Mouse (Mus musculus): ENCODE results near the gene Rbks. TPM values are rescaled to one million over a fixed set of nuclear protein-coding genes. Genes with fewer than 3 reads are reported as not detected.

The Rbks gene
- polyA plus RNA-seq, 1 experiment from 2014 or later: 3.3 TPM

DNA sequence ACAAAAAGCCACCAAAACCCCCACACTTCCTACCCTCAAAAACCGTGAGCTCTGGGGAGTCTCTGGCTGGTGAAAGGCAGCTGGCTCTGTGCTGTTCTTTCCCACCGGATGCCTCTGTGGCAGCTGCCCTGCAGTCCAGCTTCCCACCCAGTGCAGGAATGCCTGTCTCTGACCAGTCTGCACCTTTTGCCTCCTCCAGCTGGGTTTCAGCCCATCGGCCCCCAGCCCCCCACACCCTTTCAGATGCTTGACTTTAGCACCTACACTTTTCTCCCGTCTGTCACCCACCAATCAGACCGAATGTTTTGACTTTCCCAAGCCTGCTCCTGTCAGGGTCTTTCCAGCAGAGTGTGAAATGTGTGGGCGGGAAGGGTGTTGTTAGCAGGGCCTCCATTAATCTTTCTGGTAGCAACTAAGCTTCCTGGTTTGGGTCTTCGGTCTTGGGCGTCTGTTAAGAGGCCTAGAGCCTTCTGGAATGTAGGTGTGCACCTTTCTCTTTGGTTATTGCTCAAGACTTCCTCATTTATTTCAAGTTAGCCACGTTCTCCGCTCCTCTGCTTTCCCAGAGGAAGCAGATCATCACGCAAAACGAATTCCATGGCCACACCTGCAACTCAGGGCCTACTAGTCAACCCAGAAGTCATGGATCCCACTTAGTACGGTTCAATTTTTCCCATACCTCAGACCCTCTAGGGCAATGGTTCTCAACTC, 86.9 kb downstream of the Rbks start:
- 53% methylated on average over 13 of the region's 13 CpGs for whole genome bisulfite sequencing
- Histone ChIP-seq H3K27ac (no peak overlapping the region), H3K27me3 (no peaks in the 10 kb centered on the region), H3K4me1 (peaks cover 15% of the 10 kb centered on the region), H3K9me3 (no peaks in the 10 kb centered on the region), H3K9ac (no peak overlapping the region), H3K4me2 (replicated peaks) (no peak overlapping the region), H3K4me3 (no peak overlapping the region), H3K36me3 (peaks cover 2% of the 10 kb centered on the region)
- no peak for ATAC-seq (ENCODE audit: low FRiP score, low read depth)

- H3K9ac ChIP-seq: no peak overlapping the region
- no peak for ATAC-seq (ENCODE audit: low FRiP score, low read depth)
- no peaks in the 10 kb centered on the region for H3K27me3 ChIP-seq
- H3K4me1 ChIP-seq: peaks cover 5% of the 10 kb centered on the region; the same call in 1 of the 2 replicates
- H3K36me3 ChIP-seq: no peaks in the 10 kb centered on the region
- 42% methylated on average over 3 of the region's 3 CpGs for WGBS
- no peaks in the 10 kb centered on the region for H3K9me3 ChIP-seq
- no peak overlapping the region for H3K4me2 ChIP-seq (replicated peaks)
- H3K27ac ChIP-seq: no peak overlapping the region
- H3K4me3 ChIP-seq: no peak overlapping the region
These were observed 91.3 kb downstream of the Rbks start for GRCm38 (mm10) chr5:31606151-31606550.

DNA sequence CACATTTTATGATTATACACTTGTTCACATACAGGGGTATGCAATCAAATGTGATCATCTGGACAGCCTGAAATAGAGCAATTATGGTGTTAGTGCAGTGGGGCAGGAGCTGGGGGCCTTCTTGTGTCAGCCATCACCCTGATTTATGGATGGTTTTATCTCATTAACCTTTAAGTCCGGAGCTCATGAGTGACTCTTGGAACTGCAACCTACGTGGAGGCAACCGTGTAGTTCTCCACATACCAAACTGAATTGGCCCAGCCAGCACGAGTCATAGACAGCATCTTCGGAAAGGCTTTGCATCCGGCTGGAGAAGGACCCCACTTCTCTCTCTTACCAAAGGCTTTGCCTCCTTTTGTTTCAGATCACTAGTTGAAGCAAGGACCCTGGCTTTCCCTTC, 93.7 kb downstream of the Rbks start:
- Histone ChIP-seq H3K9ac (no peak overlapping the region), H3K4me2 (replicated peaks) (no peak overlapping the region), H3K36me3 (no peaks in the 10 kb centered on the region), H3K9me3 (no peaks in the 10 kb centered on the region), H3K4me1 (peaks cover 5% of the 10 kb centered on the region; the same call in 1 of the 2 replicates), H3K27ac (no peak overlapping the region), H3K4me3 (no peak overlapping the region), H3K27me3 (no peaks in the 10 kb centered on the region)
- WGBS: 62% methylated on average over 6 of the region's 6 CpGs
- ATAC-seq (ENCODE audit: low FRiP score, low read depth): no peak

DNA sequence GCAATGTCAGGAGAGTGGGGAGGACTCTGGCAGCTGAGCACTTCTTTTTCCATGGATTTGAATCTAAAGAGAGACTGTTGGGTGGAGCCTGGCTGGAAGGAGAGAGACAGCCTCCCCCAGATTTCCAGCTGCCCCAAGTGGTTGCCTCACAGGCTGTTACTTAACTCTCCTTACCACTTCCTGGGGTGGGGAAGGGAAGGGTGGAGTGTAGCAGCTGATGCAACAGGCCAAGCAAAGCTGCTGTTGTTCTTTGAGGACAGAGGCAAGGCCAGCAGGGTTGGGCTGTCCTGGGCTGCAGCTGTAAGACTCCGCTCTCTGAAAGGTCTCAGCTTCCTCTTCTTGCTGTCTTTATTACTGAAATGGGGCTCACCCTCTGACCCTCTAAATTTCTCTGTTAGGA, 95.0 kb downstream of the Rbks start:
- no peak overlapping the region for H3K9ac ChIP-seq
- ATAC-seq (ENCODE audit: low FRiP score, low read depth): no peak
- no peak overlapping the region for H3K4me3 ChIP-seq
- no peak overlapping the region for H3K4me2 ChIP-seq (replicated peaks)
- H3K27me3 ChIP-seq: no peaks in the 10 kb centered on the region
- 93% methylated on average over 1 of the region's 1 CpGs for WGBS
- peaks cover 7% of the 10 kb centered on the region; the same call in 1 of the 2 replicates for H3K4me1 ChIP-seq
- no peak overlapping the region for H3K27ac ChIP-seq
- no peaks in the 10 kb centered on the region for H3K9me3 ChIP-seq
- no peaks in the 10 kb centered on the region for H3K36me3 ChIP-seq

GRCm38 (mm10) chr5:31601162-31601722, 96.2 kb downstream of the Rbks start:
- no peak overlapping the region for H3K9ac ChIP-seq
- H3K4me3 ChIP-seq: no peak overlapping the region
- H3K36me3 ChIP-seq: no peaks in the 10 kb centered on the region
- H3K4me1 ChIP-seq: peaks cover 17% of the 10 kb centered on the region
- ATAC-seq (ENCODE audit: low FRiP score, low read depth): no peak
- H3K4me2 ChIP-seq (replicated peaks): no peak overlapping the region
- WGBS: 85% methylated on average over 7 of the region's 7 CpGs
- H3K27ac ChIP-seq: no peak overlapping the region
- no peaks in the 10 kb centered on the region for H3K9me3 ChIP-seq
- 0 out of 2 replicates have a peak, but pooled peaks cover 2% of the 10 kb centered on the region for H3K27me3 ChIP-seq

GRCm38 (mm10) chr5:31599161-31599560, 98.3 kb downstream of the Rbks start:
- no peak overlapping the region for H3K4me3 ChIP-seq
- H3K36me3 ChIP-seq: no peaks in the 10 kb centered on the region
- no peak overlapping the region for H3K4me2 ChIP-seq (replicated peaks)
- H3K4me1 ChIP-seq: peaks cover 18% of the 10 kb centered on the region
- no peak for ATAC-seq (ENCODE audit: low FRiP score, low read depth)
- 0 out of 2 replicates have a peak, but pooled peaks cover 2% of the 10 kb centered on the region for H3K27me3 ChIP-seq
- no peaks in the 10 kb centered on the region for H3K9me3 ChIP-seq
- no peak overlapping the region for H3K27ac ChIP-seq
- WGBS: 90% methylated on average over 2 of the region's 2 CpGs
- no peak overlapping the region for H3K9ac ChIP-seq

GRCm38 (mm10) chr5:31598579-31598978, 98.8 kb downstream of the Rbks start:
- H3K36me3 ChIP-seq: no peaks in the 10 kb centered on the region
- H3K4me1 ChIP-seq: peaks cover 18% of the 10 kb centered on the region
- no peaks in the 10 kb centered on the region for H3K9me3 ChIP-seq
- WGBS: 70% methylated on average over 4 of the region's 4 CpGs
- H3K9ac ChIP-seq: no peak overlapping the region
- ATAC-seq (ENCODE audit: low FRiP score, low read depth): no peak
- H3K27ac ChIP-seq: no peak overlapping the region
- H3K27me3 ChIP-seq: 0 out of 2 replicates have a peak, but pooled peaks cover 2% of the 10 kb centered on the region
- H3K4me3 ChIP-seq: no peak overlapping the region
- no peak overlapping the region for H3K4me2 ChIP-seq (replicated peaks)

DNA sequence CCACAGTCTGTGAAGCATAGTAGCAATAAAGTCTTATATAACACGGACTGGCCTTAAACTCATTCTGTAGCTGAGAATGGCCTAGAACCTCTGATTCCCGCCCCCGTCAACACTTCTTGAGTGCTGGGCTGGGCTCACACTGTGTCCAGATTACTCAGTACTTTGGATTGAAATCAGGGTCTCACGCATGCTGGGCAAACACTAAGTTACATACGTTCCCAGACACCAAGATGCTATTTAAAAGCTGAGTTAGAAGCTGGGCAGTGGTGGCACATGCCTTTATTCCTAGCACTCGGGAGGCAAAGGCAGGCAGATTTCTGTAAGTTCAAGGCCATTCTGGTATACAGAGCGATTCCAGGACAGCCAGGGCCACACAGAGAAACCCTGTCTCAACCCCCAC, 99.3 kb downstream of the Rbks start:
- Histone ChIP-seq H3K36me3 (no peaks in the 10 kb centered on the region), H3K9me3 (no peaks in the 10 kb centered on the region), H3K9ac (no peak overlapping the region), H3K27ac (no peak overlapping the region), H3K27me3 (0 out of 2 replicates have a peak, but pooled peaks cover 2% of the 10 kb centered on the region), H3K4me3 (no peak overlapping the region), H3K4me1 (peaks cover 18% of the 10 kb centered on the region), H3K4me2 (replicated peaks) (no peak overlapping the region)
- no peak for ATAC-seq (ENCODE audit: low FRiP score, low read depth)
- 80% methylated on average over 7 of the region's 7 CpGs for WGBS

DNA sequence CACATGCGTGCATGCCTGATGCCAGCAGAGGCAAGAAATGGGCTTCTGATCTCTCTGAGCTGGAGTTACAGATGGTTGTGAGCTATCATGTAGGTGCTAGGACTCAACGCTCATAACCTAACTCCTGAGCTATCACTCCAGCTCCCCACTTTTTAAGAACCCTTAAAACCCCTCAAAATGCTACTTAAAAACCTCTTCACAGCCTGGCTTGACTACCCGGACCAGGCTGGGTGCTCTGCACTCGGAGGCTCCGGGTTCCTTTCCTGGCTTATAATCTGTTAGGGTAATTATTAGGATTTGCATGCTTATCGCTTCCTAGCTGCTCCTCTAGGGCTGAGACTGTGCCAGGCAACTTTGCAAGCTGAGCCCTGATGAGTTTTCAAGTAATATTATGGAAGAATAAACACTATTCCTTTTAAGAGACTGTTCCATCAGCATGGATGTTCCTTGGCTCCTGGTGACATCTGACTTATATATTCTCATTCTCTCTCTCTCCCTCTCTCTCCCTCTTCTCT, 99.9 kb downstream of the Rbks start:
- Histone ChIP-seq H3K4me2 (replicated peaks) (peak overlapping the region; percentile 68; the same call in 1 of the 2 replicates), H3K4me1 (peaks cover 18% of the 10 kb centered on the region), H3K36me3 (no peaks in the 10 kb centered on the region), H3K9me3 (no peaks in the 10 kb centered on the region), H3K4me3 (0 out of 2 replicates have a peak overlapping the region, but pooled peaks have one; percentile 41), H3K27me3 (0 out of 2 replicates have a peak, but pooled peaks cover 2% of the 10 kb centered on the region), H3K27ac (no peak overlapping the region), H3K9ac (no peak overlapping the region)
- ATAC-seq (ENCODE audit: low FRiP score, low read depth): no peak
- WGBS: 64% methylated on average over 6 of the region's 6 CpGs

DNA sequence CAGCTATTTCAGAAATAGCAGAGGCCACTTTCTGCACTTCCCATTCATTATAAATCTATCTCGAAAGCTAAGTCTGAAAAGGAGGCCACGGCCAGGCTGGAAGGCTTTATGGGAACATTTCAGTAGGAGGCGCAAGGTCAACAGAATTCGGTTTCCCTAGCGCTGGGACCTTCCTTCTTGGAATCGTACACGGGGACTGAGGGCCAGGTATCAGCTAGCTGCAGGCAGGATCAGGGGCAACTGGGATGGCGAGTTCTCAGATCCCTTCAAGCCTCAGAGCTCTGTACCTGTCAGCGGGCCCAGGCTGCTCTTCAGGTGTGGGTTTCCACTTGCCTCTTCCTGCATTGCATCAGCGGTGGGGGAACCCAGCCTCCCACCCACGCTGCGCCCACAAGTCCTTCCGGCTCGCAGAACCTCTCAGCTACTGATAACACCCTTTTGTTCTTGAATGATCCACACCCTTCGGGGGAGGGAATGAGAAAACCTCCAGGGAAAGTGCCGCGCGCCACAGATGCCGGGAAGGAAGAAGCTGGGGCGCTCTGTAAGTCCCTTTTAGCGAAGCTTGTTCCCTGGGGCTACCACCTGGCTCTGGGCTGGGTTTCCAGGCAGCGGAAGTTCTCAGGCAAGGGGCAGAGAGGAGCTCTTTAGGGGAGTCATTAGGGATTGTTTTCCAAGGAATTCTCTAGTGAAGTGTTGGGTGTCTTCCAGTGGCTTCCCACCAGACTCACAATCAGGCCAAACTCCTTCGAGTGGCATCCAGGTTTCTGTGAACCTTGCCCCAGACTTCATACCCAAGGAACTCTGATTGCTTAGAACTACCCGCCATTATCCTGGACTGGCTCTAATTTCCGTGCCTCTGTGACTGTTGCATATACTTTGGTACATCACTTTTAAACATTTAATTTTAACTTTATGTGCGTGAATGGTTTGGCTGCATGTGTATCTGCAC, 100.7 kb downstream of the Rbks start, which contains the start of gene Mrpl33:
Gene Mrpl33, plus strand, starts transcription at position 455 of the 949 bp plus-strand sequence.
- Histone ChIP-seq H3K36me3 (no peaks in the 10 kb centered on the region), H3K4me3 (peak within 1 kb of the TSS; percentile 41), H3K4me2 (replicated peaks) (peak within 1 kb of the TSS; percentile 68), H3K9me3 (no peaks in the 10 kb centered on the region), H3K27ac (no peak within 1 kb of the TSS), H3K27me3 (0 out of 2 replicates have a peak, but pooled peaks cover 2% of the 10 kb centered on the region), H3K9ac (peak within 1 kb of the TSS; percentile 66), H3K4me1 (peaks cover 18% of the 10 kb centered on the region)
- no peak for ATAC-seq (ENCODE audit: low FRiP score, low read depth)
- WGBS: 6% methylated on average over 26 of the region's 26 CpGs

- peak overlapping the region; percentile 68; the same call in 1 of the 2 replicates for H3K4me2 ChIP-seq (replicated peaks)
- 0 out of 2 replicates have a peak, but pooled peaks cover 2% of the 10 kb centered on the region for H3K27me3 ChIP-seq
- H3K27ac ChIP-seq: no peak overlapping the region
- no peak for ATAC-seq (ENCODE audit: low FRiP score, low read depth)
- H3K9me3 ChIP-seq: no peaks in the 10 kb centered on the region
- no peak overlapping the region for H3K9ac ChIP-seq
- WGBS: 47% methylated on average over 4 of the region's 4 CpGs
- H3K36me3 ChIP-seq: no peaks in the 10 kb centered on the region
- H3K4me3 ChIP-seq: no peak overlapping the region
- H3K4me1 ChIP-seq: peaks cover 18% of the 10 kb centered on the region
These were observed 101.6 kb downstream of the Rbks start for GRCm38 (mm10) chr5:31595868-31596267.
